Mouse (Mus musculus) heart, embryonic 13.5 days (tissue): ENCODE measurements around the gene Prss16. TPM values are rescaled to one million over a fixed set of nuclear protein-coding genes. Genes with fewer than 3 reads are reported as not detected.
A peak's percentile ranks its signal among the peaks of the same experiment; 100 is the strongest.

ENCODE experiments used
- ATAC-seq: fragments of 200-750 bp; cut with Nextera tagmentation; 2 replicates; pipeline ENCODE4 v1.8.0; 2017; ENCODE audit warnings: moderate TSS enrichment; ENCODE audit not compliant: insufficient number of reproducible peaks, low FRiP score, low TSS enrichment; ENCODE audit errors: extremely low read depth
- H3K27ac ChIP-seq: fragments of 300-500 bp; sonication (generic); replicated peaks from 2 replicates; pipeline ENCODE4 v1.5.1; 2015; ENCODE audit warnings: moderate library complexity, mild to moderate bottlenecking, inconsistent platforms
- H3K27me3 ChIP-seq: fragments of 300-500 bp; sonication (generic); replicated peaks from 2 replicates; pipeline ENCODE4 v1.6.1; 2015; ENCODE audit warnings: mild to moderate bottlenecking, inconsistent platforms
- H3K36me3 ChIP-seq: fragments of 300-500 bp; sonication (generic); 2 replicates; pipeline ENCODE4 v1.6.1; 2015; ENCODE audit warnings: mild to moderate bottlenecking, inconsistent platforms
- H3K4me1 ChIP-seq: fragments of 300-500 bp; sonication (generic); 2 replicates; pipeline ENCODE4 v1.6.1; 2015; ENCODE audit warnings: inconsistent platforms
- H3K4me2 ChIP-seq: fragments of 300-500 bp; sonication (generic); 2 replicates; pipeline ENCODE4 v1.6.1; 2015; ENCODE audit warnings: inconsistent platforms, mild to moderate bottlenecking, moderate library complexity
- H3K4me3 ChIP-seq: fragments of 300-500 bp; sonication (generic); 2 replicates; pipeline ENCODE4 v1.5.1; 2015; ENCODE audit warnings: moderate library complexity, mild to moderate bottlenecking, inconsistent platforms
- H3K9ac ChIP-seq: fragments of 300-500 bp; sonication (generic); 2 replicates; pipeline ENCODE4 v1.6.1; 2015; ENCODE audit warnings: inconsistent platforms, mild to moderate bottlenecking, moderate library complexity
- H3K9me3 ChIP-seq: fragments of 300-500 bp; sonication (generic); 2 replicates; pipeline ENCODE4 v1.6.1; 2016; ENCODE audit warnings: inconsistent platforms
- WGBS: fragments of 180-500 bp; shearing (Covaris S2); methylation state at CpG from one replicate; pipeline ENCODE4 v1.1.7; 2015; ENCODE audit warnings: mixed read lengths; 5-methylcytosine and 5-hydroxymethylcytosine counted together
- polyA plus RNA-seq: library from polyadenylated mRNA; unstranded; fragments of >200 nt; fragmentation: Nextera tagmentation; extraction: Ambion mirVana; gene quantifications from 2 replicates; pipeline ENCODE4 v1.2.1, GENCODE M21; 2015

Prss16 gene
- polyA plus RNA-seq, 1 experiment from 2014 or later = 3.3 TPM

GRCm38 (mm10) chr13:22001346-22001745 is 8.2 kb downstream of the Prss16 start:
- H3K4me3 ChIP-seq = no peak overlapping the region
- peaks cover 100% of the 10 kb centered on the region for H3K27me3 ChIP-seq
- H3K36me3 ChIP-seq = no peaks in the 10 kb centered on the region
- peak overlapping the region; percentile 4; the same call in 1 of the 2 replicates for H3K4me2 ChIP-seq
- no peak overlapping the region for H3K9ac ChIP-seq
- WGBS = 53% methylated on average over 2 of the region's 2 CpGs
- H3K4me1 ChIP-seq = peaks cover 21% of the 10 kb centered on the region
- no peaks in the 10 kb centered on the region for H3K9me3 ChIP-seq
- H3K27ac ChIP-seq = no peak overlapping the region
- no peak for ATAC-seq

- no peak for ATAC-seq
- H3K9ac ChIP-seq = no peak overlapping the region
- H3K9me3 ChIP-seq = no peaks in the 10 kb centered on the region
- 40% methylated on average over 4 of the region's 4 CpGs for WGBS
- no peaks in the 10 kb centered on the region for H3K36me3 ChIP-seq
- H3K27ac ChIP-seq = no peak overlapping the region
- no peak overlapping the region for H3K4me2 ChIP-seq
- H3K4me3 ChIP-seq = no peak overlapping the region
- peaks cover 87% of the 10 kb centered on the region for H3K27me3 ChIP-seq
- peaks cover 16% of the 10 kb centered on the region for H3K4me1 ChIP-seq
These were observed 10.4 kb downstream of the Prss16 start for GRCm38 (mm10) chr13:21999147-21999546.

GRCm38 (mm10) chr13:21998412-21998811 is 11.1 kb downstream of the Prss16 start:
- H3K4me3 ChIP-seq = no peak overlapping the region

GRCm38 (mm10) chr13:21997821-21998220 is 11.7 kb downstream of the Prss16 start:
- Histone ChIP-seq H3K4me2 (peak overlapping the region; percentile 78), H3K4me1 (peaks cover 16% of the 10 kb centered on the region), H3K4me3 (peak overlapping the region; percentile 58), H3K36me3 (no peaks in the 10 kb centered on the region), H3K9me3 (no peaks in the 10 kb centered on the region), H3K27ac (no peak overlapping the region), H3K9ac (no peak overlapping the region), H3K27me3 (peaks cover 81% of the 10 kb centered on the region)
- ATAC-seq = no peak
- WGBS = 8% methylated on average over 4 of the region's 4 CpGs

More at GRCm38 (mm10) chr13:21998412-21998811, 11.1 kb downstream of the Prss16 start:
- Histone ChIP-seq H3K9me3 (no peaks in the 10 kb centered on the region), H3K27ac (no peak overlapping the region), H3K36me3 (no peaks in the 10 kb centered on the region), H3K4me2 (no peak overlapping the region), H3K9ac (no peak overlapping the region), H3K27me3 (peaks cover 84% of the 10 kb centered on the region), H3K4me1 (peaks cover 16% of the 10 kb centered on the region)
- WGBS = 32% methylated on average over 3 of the region's 3 CpGs
- no peak for ATAC-seq

DNA sequence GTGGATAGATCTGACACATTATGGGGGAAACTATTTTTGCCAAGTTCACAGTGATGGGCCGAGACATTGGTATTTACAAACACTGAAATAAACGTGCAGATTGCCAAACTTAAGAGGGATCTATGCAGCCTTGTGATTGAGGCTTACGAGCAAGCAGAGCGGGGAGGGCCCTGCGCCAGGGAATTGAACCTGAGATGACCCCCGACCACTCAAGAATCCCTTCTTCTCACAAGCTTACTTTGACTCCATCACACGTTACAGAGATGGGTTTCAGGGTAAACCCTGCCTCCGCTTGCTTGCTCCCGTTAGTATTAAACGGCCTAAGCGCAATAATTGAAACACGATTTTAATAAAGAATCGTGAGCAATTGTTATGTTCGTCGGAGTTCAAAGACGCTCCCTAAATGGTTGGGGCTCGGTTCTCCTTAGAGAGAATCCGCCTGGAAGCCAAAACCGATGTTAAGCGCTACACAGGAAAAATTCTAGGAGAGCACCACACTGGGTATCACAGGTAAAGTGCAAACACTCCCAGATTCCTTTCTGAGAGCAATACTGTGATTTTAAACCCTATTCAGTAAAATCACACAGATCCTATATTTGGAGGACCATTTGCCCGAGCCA is 12.2 kb downstream of the Prss16 start:
- Histone ChIP-seq H3K4me1 (peaks cover 16% of the 10 kb centered on the region), H3K4me2 (peak overlapping the region; percentile 78), H3K4me3 (peak overlapping the region; percentile 58), H3K36me3 (no peaks in the 10 kb centered on the region), H3K9me3 (no peaks in the 10 kb centered on the region), H3K27ac (no peak overlapping the region), H3K9ac (no peak overlapping the region; the same call in 1 of the 2 replicates), H3K27me3 (peaks cover 78% of the 10 kb centered on the region)
- WGBS = 2% methylated on average over 21 of the region's 21 CpGs
- no peak for ATAC-seq

- 1% methylated on average over 13 of the region's 13 CpGs for WGBS
These were observed 12.7 kb downstream of the Prss16 start for GRCm38 (mm10) chr13:21996840-21997185.

GRCm38 (mm10) chr13:21996101-21996839 is 13.3 kb downstream of the Prss16 start:
- ATAC-seq = no peak; the same call in 1 of the 2 replicates
- Histone ChIP-seq H3K27me3 (peaks cover 73% of the 10 kb centered on the region), H3K4me1 (peaks cover 16% of the 10 kb centered on the region)

More at GRCm38 (mm10) chr13:21996840-21997185, 12.7 kb downstream of the Prss16 start:
- no peak for ATAC-seq
- peaks cover 16% of the 10 kb centered on the region for H3K4me1 ChIP-seq
- H3K9ac ChIP-seq = 0 out of 2 replicates have a peak overlapping the region, but pooled peaks have one; percentile 0
- no peaks in the 10 kb centered on the region for H3K9me3 ChIP-seq
- no peak overlapping the region for H3K27ac ChIP-seq
- no peaks in the 10 kb centered on the region for H3K36me3 ChIP-seq
- H3K27me3 ChIP-seq = peaks cover 73% of the 10 kb centered on the region
- H3K4me3 ChIP-seq = peak overlapping the region; percentile 58
- H3K4me2 ChIP-seq = peak overlapping the region; percentile 78

DNA sequence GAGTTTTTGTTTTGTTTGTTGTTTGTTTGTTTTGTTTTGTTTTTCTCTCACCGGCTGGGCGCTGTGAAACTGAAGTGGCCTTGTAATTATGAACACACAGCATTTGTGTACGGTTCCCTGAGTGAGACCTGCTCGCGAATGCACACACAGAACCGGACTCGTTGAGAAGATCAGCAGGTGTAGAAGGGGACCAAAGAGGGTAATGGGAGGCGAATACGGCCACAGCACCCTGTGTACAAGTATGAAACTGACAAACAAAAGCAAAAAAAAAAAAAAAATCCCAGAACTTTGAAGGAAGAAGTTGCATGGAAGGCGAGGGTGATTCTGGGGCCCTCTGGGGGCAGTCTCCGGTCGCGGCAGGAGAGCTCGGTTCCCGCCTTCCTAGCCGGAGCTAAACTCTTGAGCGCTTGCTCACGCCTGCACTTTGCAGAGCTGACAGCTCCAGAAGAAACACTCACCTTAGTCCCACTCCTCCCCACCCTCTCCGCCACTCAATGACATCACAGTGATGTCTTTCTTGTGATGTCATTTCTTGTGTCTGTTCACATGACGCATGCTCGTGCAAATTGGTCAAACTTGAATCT is 14.1 kb downstream of the Prss16 start:
- ATAC-seq = no peak
- no peak overlapping the region for H3K27ac ChIP-seq
- H3K4me3 ChIP-seq = peak overlapping the region; percentile 58
- peak overlapping the region; percentile 78 for H3K4me2 ChIP-seq
- WGBS = under 1% methylated on average over 21 of the region's 21 CpGs
- H3K4me1 ChIP-seq = peaks cover 16% of the 10 kb centered on the region
- H3K9me3 ChIP-seq = peaks cover 3% of the 10 kb centered on the region; the same call in 1 of the 2 replicates
- peaks cover 67% of the 10 kb centered on the region for H3K27me3 ChIP-seq
- H3K9ac ChIP-seq = peak overlapping the region; percentile 72
- no peaks in the 10 kb centered on the region for H3K36me3 ChIP-seq

More at GRCm38 (mm10) chr13:21996101-21996839, 13.3 kb downstream of the Prss16 start:
- WGBS = 3% methylated on average over 12 of the region's 12 CpGs
- Histone ChIP-seq H3K9me3 (peaks cover 2% of the 10 kb centered on the region; the same call in 1 of the 2 replicates), H3K9ac (0 out of 2 replicates have a peak overlapping the region, but pooled peaks have one; percentile 29), H3K36me3 (no peaks in the 10 kb centered on the region), H3K27ac (no peak overlapping the region), H3K4me2 (peak overlapping the region; percentile 78), H3K4me3 (peak overlapping the region; percentile 58)

DNA sequence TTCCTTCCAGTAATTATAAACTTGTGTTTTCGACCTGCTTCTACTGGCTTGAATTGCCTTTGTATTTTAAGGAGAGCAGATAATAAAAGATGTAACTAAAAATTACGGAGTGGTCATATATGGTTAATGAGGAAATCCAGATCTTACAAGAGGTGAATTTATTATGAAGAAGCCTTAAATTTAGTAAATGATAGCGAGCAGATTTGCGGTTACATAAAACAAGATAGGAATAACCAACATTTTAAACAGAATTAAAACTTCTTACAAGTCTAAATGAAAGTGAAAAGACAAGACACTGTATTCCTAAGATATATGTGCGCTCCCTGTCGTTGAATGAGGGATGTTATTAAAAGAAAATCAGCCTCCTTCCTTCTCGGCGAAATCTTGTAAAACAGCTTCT is 14.6 kb downstream of the Prss16 start:
- no peak for ATAC-seq
- Histone ChIP-seq H3K27ac (no peak overlapping the region), H3K4me3 (peak overlapping the region; percentile 58), H3K4me2 (peak overlapping the region; percentile 78), H3K36me3 (no peaks in the 10 kb centered on the region), H3K4me1 (peaks cover 16% of the 10 kb centered on the region), H3K27me3 (peaks cover 61% of the 10 kb centered on the region), H3K9ac (peak overlapping the region; percentile 72), H3K9me3 (peaks cover 3% of the 10 kb centered on the region; the same call in 1 of the 2 replicates)
- WGBS = 4% methylated on average over 8 of the region's 8 CpGs

GRCm38 (mm10) chr13:21993957-21994738 is 15.4 kb downstream of the Prss16 start:
- H3K4me2 ChIP-seq = peak overlapping the region; percentile 78
- H3K27ac ChIP-seq = no peak overlapping the region
- H3K36me3 ChIP-seq = no peaks in the 10 kb centered on the region
- no peak overlapping the region for H3K9ac ChIP-seq
- ATAC-seq = no peak
- peak overlapping the region; percentile 58 for H3K4me3 ChIP-seq
- H3K9me3 ChIP-seq = peaks cover 3% of the 10 kb centered on the region; the same call in 1 of the 2 replicates
- WGBS = 2% methylated on average over 22 of the region's 22 CpGs
- H3K27me3 ChIP-seq = peaks cover 54% of the 10 kb centered on the region
- peaks cover 16% of the 10 kb centered on the region for H3K4me1 ChIP-seq
